Mouse (Mus musculus) heart, embryonic 16.5 days (tissue): ENCODE data around the gene Wdr19. TPM values are rescaled to one million over a fixed set of nuclear protein-coding genes. Genes with fewer than 3 reads are reported as not detected.

ENCODE experiments used
- ATAC-seq: fragments of 200-750 bp; cut with Nextera tagmentation; replicated peaks from 2 replicates; pipeline ENCODE4 v1.8.0; 2017; ENCODE audit warnings: moderate number of reproducible peaks; ENCODE audit not compliant: insufficient read depth, low FRiP score; ENCODE audit errors: extremely low read depth
- H3K27ac ChIP-seq: fragments of 300-500 bp; sonication (generic); 2 replicates; pipeline ENCODE4 v1.5.1; 2014; ENCODE audit warnings: mild to moderate bottlenecking, low read length, control low read depth, moderate library complexity
- H3K27me3 ChIP-seq: fragments of 300-500 bp; sonication (generic); 2 replicates; pipeline ENCODE4 v1.6.1; 2014; ENCODE audit warnings: low read length, mixed read lengths; ENCODE audit not compliant: control insufficient read depth, insufficient read depth
- H3K36me3 ChIP-seq: fragments of 300-500 bp; sonication (generic); 2 replicates; pipeline ENCODE4 v1.6.1; 2014; ENCODE audit not compliant: control insufficient read depth, insufficient read depth
- H3K4me1 ChIP-seq: fragments of 300-500 bp; sonication (generic); 2 replicates; pipeline ENCODE4 v1.6.1; 2014; ENCODE audit warnings: low read length, mixed read lengths; ENCODE audit not compliant: control insufficient read depth, insufficient read depth
- H3K4me2 ChIP-seq: fragments of 300-500 bp; sonication (generic); 2 replicates; pipeline ENCODE4 v1.6.1; 2014; ENCODE audit warnings: low read depth, mild to moderate bottlenecking, control low read depth, low read length
- H3K4me3 ChIP-seq: fragments of 300-500 bp; sonication (generic); 2 replicates; pipeline ENCODE4 v1.5.1; 2014; ENCODE audit warnings: mild to moderate bottlenecking, control low read depth, low read length
- H3K9ac ChIP-seq: fragments of 300-500 bp; sonication (generic); 2 replicates; pipeline ENCODE4 v1.6.1; 2014; ENCODE audit warnings: low read length, control low read depth
- H3K9me3 ChIP-seq: fragments of 300-500 bp; sonication (generic); replicated peaks from 2 replicates; pipeline ENCODE4 v1.6.1; 2016; ENCODE audit warnings: low read length; ENCODE audit not compliant: control insufficient read depth
- WGBS: fragments of 180-500 bp; shearing (Covaris S2); extraction: QIAGEN DNeasy Blood & Tissue Kit; methylation state at CpG from one replicate; pipeline ENCODE4 v1.1.7; 2014; 5-methylcytosine and 5-hydroxymethylcytosine counted together
- polyA plus RNA-seq: library from polyadenylated mRNA; unstranded; fragments of >200 nt; fragmentation: Nextera tagmentation; extraction: Ambion mirVana; gene quantifications from 2 replicates; pipeline ENCODE4 v1.2.1, GENCODE M21; 2015

Gene Wdr19
- polyA plus RNA-seq, 1 experiment from 2014 or later: 5.0 TPM

DNA sequence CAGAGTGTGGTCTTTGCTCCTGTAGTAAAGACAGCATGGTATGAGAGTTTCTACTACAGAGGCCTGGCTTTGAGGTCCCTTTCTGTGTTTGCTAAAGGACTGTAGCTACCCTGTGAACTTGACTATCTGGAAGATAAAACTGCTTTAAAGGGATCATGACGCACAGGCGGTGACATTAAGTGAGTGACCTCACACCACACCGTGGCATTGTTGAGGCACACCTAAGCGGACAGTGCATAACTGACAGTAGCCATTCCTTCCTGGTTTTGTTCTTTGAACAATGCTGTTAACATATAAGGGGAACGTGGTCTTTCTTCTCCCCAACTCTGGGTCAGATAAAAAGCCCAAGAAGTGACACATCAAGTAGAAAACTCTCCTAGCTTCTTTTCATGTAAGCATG is 24.6 kb downstream of the Wdr19 start:
- Histone ChIP-seq H3K4me2 (no peak overlapping the region), H3K27me3 (no peaks in the 10 kb centered on the region), H3K4me1 (peaks cover 3% of the 10 kb centered on the region; the same call in 1 of the 2 replicates), H3K36me3 (peaks cover 7% of the 10 kb centered on the region; the same call in 1 of the 2 replicates), H3K9me3 (no peaks in the 10 kb centered on the region), H3K27ac (no peak overlapping the region), H3K9ac (no peak overlapping the region), H3K4me3 (no peak overlapping the region)
- no peak for ATAC-seq
- WGBS: 61% methylated on average over 5 of the region's 5 CpGs

- no peaks in the 10 kb centered on the region for H3K27me3 ChIP-seq
- H3K4me3 ChIP-seq: no peak overlapping the region
- no peak overlapping the region for H3K4me2 ChIP-seq
- no peaks in the 10 kb centered on the region; the same call in 1 of the 2 replicates for H3K4me1 ChIP-seq
- H3K9ac ChIP-seq: no peak overlapping the region
- H3K36me3 ChIP-seq: peaks cover 9% of the 10 kb centered on the region
- H3K27ac ChIP-seq: no peak overlapping the region
- no peak for ATAC-seq
- WGBS: 71% methylated on average over 12 of the region's 12 CpGs
- H3K9me3 ChIP-seq: no peaks in the 10 kb centered on the region
These were observed 31.9 kb downstream of the Wdr19 start for GRCm38 (mm10) chr5:65231289-65232003.

DNA sequence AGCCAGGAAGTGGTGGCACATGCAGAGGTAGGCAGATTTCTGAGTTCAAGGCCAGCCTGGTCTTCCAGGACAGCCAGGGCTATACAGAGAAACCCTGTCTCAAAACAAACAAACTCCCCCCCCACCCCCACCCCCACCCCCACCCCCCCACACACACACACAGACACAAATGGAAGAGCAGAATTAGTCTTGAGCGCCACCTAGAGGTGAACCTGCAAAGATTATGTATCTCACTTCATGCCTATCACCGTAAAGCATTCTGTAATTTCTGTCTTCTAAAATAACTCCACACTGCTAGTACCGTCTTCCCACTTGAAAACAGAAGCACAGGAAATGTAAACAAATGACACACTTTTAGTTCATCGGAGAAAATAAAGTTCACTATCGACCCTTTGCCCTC is 43.2 kb downstream of the Wdr19 start:
- no peak; the same call in 1 of the 2 replicates for ATAC-seq
- H3K4me3 ChIP-seq: no peak overlapping the region
- no peak overlapping the region for H3K9ac ChIP-seq
- H3K9me3 ChIP-seq: no peaks in the 10 kb centered on the region
- 37% methylated on average over 5 of the region's 5 CpGs for WGBS
- H3K27ac ChIP-seq: no peak overlapping the region
- H3K27me3 ChIP-seq: no peaks in the 10 kb centered on the region
- H3K4me2 ChIP-seq: no peak overlapping the region
- peaks cover 11% of the 10 kb centered on the region for H3K4me1 ChIP-seq
- H3K36me3 ChIP-seq: no peaks in the 10 kb centered on the region

DNA sequence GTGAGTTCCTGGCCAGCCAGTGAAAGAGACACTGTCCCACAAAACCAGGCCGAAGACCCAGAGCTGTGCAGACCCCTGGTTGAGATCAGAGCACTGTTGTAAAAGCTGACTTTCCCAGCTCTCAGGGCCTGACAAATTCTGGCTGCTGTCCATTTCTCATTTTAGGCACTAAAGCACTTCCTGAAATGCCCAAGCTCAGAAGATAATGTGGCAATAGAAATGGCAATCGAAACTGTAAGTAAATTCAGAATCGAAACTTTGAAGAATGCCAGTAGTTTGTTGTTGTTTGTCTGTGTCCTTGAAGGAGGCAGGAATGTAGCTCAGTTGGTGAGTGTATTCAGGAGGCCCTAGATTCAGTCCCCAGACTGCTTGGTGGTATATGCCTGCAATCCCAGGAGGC is 47.8 kb downstream of the Wdr19 start:
- WGBS: 69% methylated on average over 3 of the region's 3 CpGs
- H3K4me3 ChIP-seq: no peak overlapping the region
- ATAC-seq: no peak
- no peak overlapping the region for H3K27ac ChIP-seq
- no peak overlapping the region for H3K4me2 ChIP-seq
- H3K36me3 ChIP-seq: 0 out of 2 replicates have a peak, but pooled peaks cover 2% of the 10 kb centered on the region
- no peak overlapping the region for H3K9ac ChIP-seq
- no peaks in the 10 kb centered on the region for H3K27me3 ChIP-seq
- 0 out of 2 replicates have a peak, but pooled peaks cover 3% of the 10 kb centered on the region for H3K4me1 ChIP-seq
- no peaks in the 10 kb centered on the region for H3K9me3 ChIP-seq

DNA sequence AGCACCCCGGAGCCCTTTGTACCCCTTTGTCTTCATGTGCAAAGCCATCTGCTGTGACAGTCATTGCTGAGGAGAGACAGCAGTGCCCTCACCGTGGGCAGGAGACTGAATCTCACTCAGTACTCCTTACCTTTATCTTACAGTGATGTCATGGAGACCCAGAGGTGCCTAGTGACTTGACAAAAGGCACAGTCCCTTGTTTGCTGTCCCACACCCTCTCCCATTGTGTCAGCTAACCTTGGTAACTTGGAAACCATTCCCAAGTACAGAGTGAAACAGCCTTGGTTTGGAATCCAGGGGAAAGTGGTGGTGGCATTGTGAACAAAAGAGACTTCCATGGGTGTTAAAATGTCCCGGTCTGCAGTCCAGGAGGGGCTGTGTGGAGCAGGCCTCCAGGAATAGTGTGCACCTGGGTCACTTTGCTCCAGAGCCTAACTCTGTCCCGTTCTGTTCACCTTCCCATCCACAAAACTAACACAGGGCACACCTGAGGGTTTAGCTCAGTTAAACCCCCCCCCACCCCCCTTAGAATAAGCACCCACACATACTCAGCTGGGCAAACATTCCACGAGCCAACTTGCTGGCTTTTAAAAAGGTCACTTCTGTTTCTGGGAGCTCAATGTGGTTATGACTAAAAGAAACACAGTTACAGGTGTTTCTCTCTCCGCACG is 50.8 kb downstream of the Wdr19 start:
- H3K27ac ChIP-seq: no peak overlapping the region
- whole genome bisulfite sequencing: 77% methylated on average over 7 of the region's 7 CpGs
- ATAC-seq: no peak; the same call in 1 of the 2 replicates

DNA sequence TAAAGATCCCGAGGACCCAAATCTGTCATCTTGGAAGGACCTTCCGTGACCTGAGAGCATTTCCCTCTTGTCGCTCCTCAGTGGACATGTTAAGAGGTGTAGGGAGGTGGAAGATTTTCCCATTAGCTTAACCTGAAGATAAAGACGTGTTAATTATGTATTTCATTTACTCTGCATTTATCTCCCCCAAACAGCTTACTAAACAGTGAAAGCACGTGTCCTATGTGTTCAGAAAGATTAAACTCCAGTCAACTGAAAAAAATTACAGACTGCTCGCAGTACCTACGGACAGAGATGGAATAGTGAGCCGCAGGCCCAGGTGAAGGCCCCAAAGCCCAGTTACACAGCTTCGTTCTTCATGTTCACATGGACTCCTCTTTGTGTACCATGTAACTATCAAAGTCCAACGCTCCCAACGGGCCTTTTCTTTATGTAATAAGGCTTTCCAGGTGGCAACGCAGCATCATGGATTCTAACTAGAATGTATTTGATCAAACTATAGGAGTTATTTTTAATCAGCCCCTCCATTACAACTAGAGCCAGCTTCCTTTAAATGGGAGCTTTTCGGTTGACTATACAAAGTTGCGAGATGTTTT is 58.5 kb downstream of the Wdr19 start:
- Histone ChIP-seq H3K4me1 (no peaks in the 10 kb centered on the region), H3K4me2 (no peak overlapping the region), H3K27ac (no peak overlapping the region), H3K9me3 (no peaks in the 10 kb centered on the region), H3K4me3 (no peak overlapping the region), H3K36me3 (peaks cover 33% of the 10 kb centered on the region), H3K27me3 (no peaks in the 10 kb centered on the region), H3K9ac (no peak overlapping the region)
- no peak for ATAC-seq
- 89% methylated on average over 14 of the region's 14 CpGs for WGBS

More for the DNA sequence above, 50.8 kb downstream of the Wdr19 start:
- 0 out of 2 replicates have a peak, but pooled peaks cover 3% of the 10 kb centered on the region for H3K4me1 ChIP-seq
- no peaks in the 10 kb centered on the region for H3K9me3 ChIP-seq
- H3K4me3 ChIP-seq: no peak overlapping the region
- no peak overlapping the region for H3K9ac ChIP-seq
- H3K4me2 ChIP-seq: no peak overlapping the region
- H3K36me3 ChIP-seq: 0 out of 2 replicates have a peak, but pooled peaks cover 2% of the 10 kb centered on the region
- no peaks in the 10 kb centered on the region for H3K27me3 ChIP-seq

DNA sequence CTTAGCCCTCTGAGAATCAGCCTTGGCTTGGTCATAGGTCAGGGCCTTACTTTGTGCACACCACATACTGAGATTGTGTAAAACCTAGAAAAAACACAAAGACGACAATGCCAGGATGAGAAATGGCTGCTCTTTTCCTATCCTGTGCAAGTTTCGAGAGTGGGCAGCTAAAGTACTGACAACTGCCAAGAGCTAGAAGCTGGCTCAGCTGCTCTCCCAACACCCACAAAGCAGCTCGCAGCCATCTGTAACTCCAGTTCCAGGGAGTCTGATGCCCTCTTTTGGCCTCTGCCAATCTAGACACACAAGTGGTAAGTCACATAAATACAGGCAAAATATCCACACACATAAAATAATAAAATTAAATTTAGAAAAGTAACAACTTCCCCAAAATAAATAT is 74.5 kb downstream of the Wdr19 start:
- Histone ChIP-seq H3K36me3 (peaks cover 42% of the 10 kb centered on the region), H3K4me2 (no peak overlapping the region), H3K27me3 (no peaks in the 10 kb centered on the region), H3K27ac (no peak overlapping the region), H3K9me3 (no peaks in the 10 kb centered on the region), H3K4me1 (no peaks in the 10 kb centered on the region), H3K9ac (no peak overlapping the region), H3K4me3 (no peak overlapping the region)
- 84% methylated on average over 3 of the region's 3 CpGs for WGBS
- ATAC-seq: no peak

DNA sequence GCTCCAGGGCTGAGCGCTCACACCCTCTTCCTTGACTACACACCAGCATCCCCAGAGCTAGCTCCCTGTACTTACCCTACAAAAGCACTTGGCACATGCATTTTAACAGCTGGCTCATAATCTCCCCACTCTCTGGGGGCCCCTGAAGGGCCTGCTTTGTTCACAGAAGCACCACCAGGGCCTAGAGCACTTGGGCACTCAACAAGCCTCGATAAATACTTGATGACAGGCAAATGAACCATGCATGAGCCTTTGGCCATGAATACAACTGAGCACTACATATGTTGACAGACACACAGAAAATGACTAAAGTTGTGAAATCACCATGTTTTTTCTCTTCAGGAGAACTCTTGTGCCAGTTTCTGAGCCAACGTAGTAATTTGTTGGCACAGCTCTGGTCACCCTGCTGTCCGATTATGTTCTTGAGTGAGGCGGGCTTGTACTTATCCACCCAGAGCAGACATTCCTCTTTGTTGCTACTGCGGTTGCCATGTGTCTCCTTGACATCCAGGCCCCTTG is 79.7 kb downstream of the Wdr19 start:
- WGBS: 65% methylated on average over 6 of the region's 6 CpGs
- ATAC-seq: no peak
- Histone ChIP-seq H3K27me3 (no peaks in the 10 kb centered on the region), H3K4me1 (no peaks in the 10 kb centered on the region), H3K9me3 (0 out of 2 replicates have a peak, but pooled peaks cover under 1% of the 10 kb centered on the region), H3K4me3 (no peak overlapping the region), H3K9ac (no peak overlapping the region), H3K4me2 (no peak overlapping the region), H3K36me3 (peaks cover 28% of the 10 kb centered on the region), H3K27ac (no peak overlapping the region)

DNA sequence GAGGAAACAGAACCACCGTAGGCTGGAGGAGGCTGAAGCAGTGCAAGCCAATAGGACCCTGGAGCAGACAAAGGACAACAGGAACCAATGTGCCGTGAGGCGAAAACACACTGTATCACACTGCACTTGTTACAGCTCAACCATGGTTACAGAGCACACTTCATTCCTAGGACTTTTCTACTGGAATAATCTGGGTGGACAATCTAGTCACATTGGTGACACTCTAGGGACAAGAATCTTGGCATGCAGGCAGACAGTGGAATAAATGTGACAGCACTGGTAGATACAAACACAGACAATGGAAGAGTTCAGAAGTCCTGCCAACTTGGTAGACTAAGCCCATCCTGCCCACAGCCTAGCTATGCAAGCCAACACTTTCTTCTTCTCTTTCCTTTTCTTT is 81.7 kb downstream of the Wdr19 start:
- Histone ChIP-seq H3K36me3 (peaks cover 29% of the 10 kb centered on the region), H3K27ac (no peak overlapping the region), H3K4me2 (no peak overlapping the region), H3K4me1 (no peaks in the 10 kb centered on the region), H3K27me3 (no peaks in the 10 kb centered on the region), H3K9me3 (0 out of 2 replicates have a peak, but pooled peaks cover 3% of the 10 kb centered on the region), H3K4me3 (no peak overlapping the region), H3K9ac (no peak overlapping the region)
- no peak for ATAC-seq
- 94% methylated on average over 3 of the region's 3 CpGs for WGBS
